Mouse (Mus musculus) heart, adult 2 months (tissue): Measurements from ENCODE around the gene Crabp2. TPM values are rescaled to one million over a fixed set of nuclear protein-coding genes. Genes with fewer than 3 reads are reported as not detected.
A peak's percentile ranks its signal among the peaks of the same experiment; 100 is the strongest.

Source experiments
- DNase-seq, 2 experiments: peaks; one replicate each; pipeline ENCODE4 v3.0.0; 2021
- H3K27ac ChIP-seq: fragments of 200-600 bp; 2 replicates; pipeline ENCODE4 v1.8.1; 2022
- H3K27me3 ChIP-seq: fragments of 200-500 bp; 2 replicates; pipeline ENCODE4 v1.6.1; 2012; ENCODE audit warnings: mild to moderate bottlenecking, low read length, inconsistent platforms, mixed read lengths; ENCODE audit not compliant: control insufficient read depth, insufficient read depth
- H3K36me3 ChIP-seq: fragments of 200-500 bp; 2 replicates; pipeline ENCODE4 v1.6.1; 2012; ENCODE audit warnings: low read length, inconsistent platforms; ENCODE audit not compliant: control insufficient read depth, insufficient read depth
- H3K4me1 ChIP-seq: fragments of 200-500 bp; 2 replicates; pipeline ENCODE4 v1.6.1; 2011; ENCODE audit warnings: low read length; ENCODE audit not compliant: control insufficient read depth, insufficient read depth
- H3K4me3 ChIP-seq: fragments of 200-600 bp; 2 replicates; pipeline ENCODE4 v1.8.1; 2022
- H3K79me2 ChIP-seq: fragments of 200-500 bp; replicated peaks from 2 replicates; pipeline ENCODE4 v1.6.1; 2012; ENCODE audit warnings: mild to moderate bottlenecking, inconsistent platforms, low read length, moderate library complexity, mixed read lengths; ENCODE audit not compliant: control insufficient read depth, insufficient read depth
- H3K9ac ChIP-seq: fragments of 200-500 bp; 2 replicates; pipeline ENCODE4 v1.6.1; 2012; ENCODE audit warnings: low read depth, mild to moderate bottlenecking, control low read depth, inconsistent platforms, low read length, mixed read lengths
- CTCF ChIP-seq: fragments of 200-600 bp; IDR thresholded peaks from 2 replicates; pipeline ENCODE4 v1.8.1; 2022; ENCODE audit warnings: antibody characterized with exemption, mild to moderate bottlenecking, moderate library complexity
- EP300 ChIP-seq: fragments of 200-500 bp; IDR thresholded peaks from 2 replicates; pipeline ENCODE4 v1.6.1; 2011; ENCODE audit warnings: low read depth, low read length, control low read depth; ENCODE audit not compliant: insufficient read depth
- POLR2A ChIP-seq: fragments of 200-500 bp; IDR thresholded peaks from 2 replicates; pipeline ENCODE4 v1.6.1; 2011; ENCODE audit warnings: mild to moderate bottlenecking, low read depth, low read length, control low read depth; ENCODE audit not compliant: insufficient read depth
- WGBS: fragments of 180-500 bp; shearing (Covaris S2); methylation state at CpG from one replicate; pipeline ENCODE4 v1.1.7; 2018; 5-methylcytosine and 5-hydroxymethylcytosine counted together
- intact Hi-C: fragments of 180-260 bp; cut with DNase I; formaldehyde crosslinking; loops from one replicate; pipeline ENCODE4 v1.15.1; 2025
- polyA plus RNA-seq: library from polyadenylated mRNA; depleted of rRNA; stranded (reverse); fragments of >200 nt; gene quantifications from 2 replicates; pipeline ENCODE4 v1.2.3, GENCODE M21; 2012
- total RNA-seq, 2 experiments: library from RNA; stranded (reverse); gene quantifications; 2 replicates each; pipeline ENCODE4 v1.2.3; 2021

Gene Crabp2
- total and polyA plus RNA-seq, 3 experiments: 0.25 TPM; not detected in 2

DNA sequence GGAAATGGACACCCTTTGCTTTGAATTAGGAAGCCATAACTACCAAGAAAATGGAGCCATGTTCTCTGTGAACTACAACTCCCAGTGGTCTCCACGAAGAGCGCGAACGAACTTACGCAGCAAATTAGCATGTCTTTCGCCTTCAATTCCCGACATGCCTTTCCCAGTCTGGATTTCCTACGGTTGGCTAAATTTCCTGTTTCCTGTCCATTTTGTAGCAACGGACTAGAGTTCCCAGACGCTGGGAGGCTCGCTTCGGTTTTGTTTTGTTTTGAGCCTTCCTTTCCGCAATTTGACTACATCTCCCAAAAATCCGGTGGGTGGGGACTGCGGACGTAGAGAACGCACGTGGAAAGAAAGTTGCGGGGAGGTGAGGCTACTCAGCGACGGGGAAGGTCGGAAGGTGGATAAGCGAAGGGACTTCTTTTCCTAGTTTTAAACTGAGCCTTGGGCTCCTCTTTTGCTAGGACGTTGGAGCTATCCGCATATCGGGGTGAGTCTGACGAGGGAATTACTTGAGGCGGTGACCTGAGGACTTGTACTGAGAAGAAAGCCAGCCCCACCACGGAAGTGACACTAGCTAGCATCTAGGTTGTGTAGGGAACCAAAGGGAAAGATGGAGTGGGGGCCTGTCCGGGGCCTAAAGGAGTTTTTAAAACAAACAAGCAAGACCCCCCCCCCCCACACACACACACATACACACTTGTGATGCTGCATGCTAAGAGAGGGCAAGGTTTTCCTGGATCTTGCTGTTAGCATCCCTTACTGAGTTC, 28.9 kb upstream of the Crabp2 start, which contains the start of gene Mrpl24:
TSS of gene Mrpl24 (plus strand) at position 171 of the 773 bp plus-strand sequence.
- Histone ChIP-seq H3K9ac (peak within 1 kb of the TSS; percentile 60), H3K27ac (peak within 1 kb of the TSS; percentile 85), H3K79me2 (no peaks in the 10 kb centered on the region), H3K4me3 (peak within 1 kb of the TSS; percentile 82), H3K4me1 (no peaks in the 10 kb centered on the region), H3K27me3 (no peaks in the 10 kb centered on the region), H3K36me3 (0 out of 2 replicates have a peak, but pooled peaks cover 2% of the 10 kb centered on the region)
- TF ChIP-seq CTCF: no peak; the same call in 1 of the 2 replicates
- peak; percentile 70; the same call in 1 of the 2 replicates for TF ChIP-seq EP300
- TF ChIP-seq POLR2A: peak; percentile 89
- intact Hi-C loops: loop anchor here (2.0 kb wide), 1 partner anchor 33 kb away; no protein-coding TSS in a partner anchor
- DNase-seq: peak; percentile 70 to 86
- WGBS: under 1% methylated on average over 30 of the region's 30 CpGs

DNA sequence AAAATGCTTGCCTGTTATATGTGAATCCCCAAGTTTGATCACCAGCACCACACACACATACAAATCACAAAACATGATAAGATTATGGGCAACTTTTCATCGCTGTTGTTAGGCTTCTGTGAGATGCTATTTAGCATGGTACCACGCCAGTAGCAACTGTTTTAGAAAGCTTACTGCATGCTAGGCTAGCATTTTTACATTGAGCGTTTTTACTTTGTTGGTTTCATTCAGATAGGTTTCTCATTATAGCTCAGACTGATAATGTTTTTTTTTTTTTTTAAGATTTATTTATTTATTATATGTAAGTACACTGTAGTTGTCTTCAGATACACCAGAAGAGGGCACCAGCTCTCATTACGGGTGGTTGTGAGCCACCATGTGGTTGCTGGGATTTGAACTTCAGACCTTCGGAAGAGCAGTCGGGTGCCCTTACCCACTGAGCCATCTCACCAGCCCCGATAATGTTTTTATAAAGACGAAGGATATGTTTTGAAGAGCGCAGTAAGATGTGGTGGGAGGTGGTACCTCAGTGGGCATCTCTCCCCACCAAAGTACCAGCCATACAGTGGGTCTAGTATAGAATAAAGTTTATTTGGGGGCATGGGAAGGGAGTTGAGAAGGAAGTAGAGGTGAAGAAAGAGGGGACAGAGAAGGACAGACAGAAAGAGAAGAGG, 28.1 kb upstream of the Crabp2 start:
- intact Hi-C loops: no loop called here
- no peaks in the 10 kb centered on the region for H3K4me1 ChIP-seq
- WGBS: 55% methylated on average over 9 of the region's 9 CpGs
- no peaks in the 10 kb centered on the region for H3K79me2 ChIP-seq
- no peaks in the 10 kb centered on the region for H3K27me3 ChIP-seq
- 0 out of 2 replicates have a peak, but pooled peaks cover 2% of the 10 kb centered on the region for H3K36me3 ChIP-seq
- DNase-seq: no peak
- H3K4me3 ChIP-seq: peak overlapping the region; percentile 82
- H3K27ac ChIP-seq: peak overlapping the region; percentile 85; the same call in 1 of the 2 replicates
- 0 out of 2 replicates have a peak, but pooled peaks have one; percentile 18 for TF ChIP-seq CTCF
- no peak for TF ChIP-seq POLR2A
- no peak overlapping the region for H3K9ac ChIP-seq

DNA sequence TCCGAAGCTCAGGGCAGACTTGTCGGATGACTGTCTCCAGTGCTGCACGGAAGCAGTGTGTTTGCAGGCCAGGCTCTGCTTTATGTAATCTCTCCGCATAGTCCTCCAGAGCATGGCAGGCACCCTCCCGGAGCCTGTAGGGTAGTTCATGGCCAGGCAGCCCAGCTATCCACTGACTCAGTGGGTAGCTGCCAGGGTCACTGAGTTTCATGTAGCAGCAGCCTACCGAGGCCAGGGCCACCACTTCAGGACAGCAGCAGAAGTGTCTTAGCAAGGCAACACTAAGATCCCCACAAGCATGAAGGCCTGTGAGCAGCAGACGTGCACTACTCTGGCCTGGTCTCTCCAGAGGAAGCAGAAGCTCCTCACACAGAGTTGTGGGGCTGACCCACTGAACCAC, 23.5 kb upstream of the Crabp2 start:
- 0 out of 2 replicates have a peak, but pooled peaks cover 2% of the 10 kb centered on the region for H3K36me3 ChIP-seq
- TF ChIP-seq EP300 (no peak), CTCF (no peak), POLR2A (no peak)
- no peak overlapping the region for H3K27ac ChIP-seq
- H3K27me3 ChIP-seq: no peaks in the 10 kb centered on the region
- peaks cover 1% of the 10 kb centered on the region; the same call in 1 of the 2 replicates for H3K79me2 ChIP-seq
- no peaks in the 10 kb centered on the region for H3K4me1 ChIP-seq
- no peak overlapping the region for H3K9ac ChIP-seq
- WGBS: 77% methylated on average over 7 of the region's 7 CpGs
- no peak overlapping the region for H3K4me3 ChIP-seq
- intact Hi-C loops: no loop called here
- no peak for DNase-seq

DNA sequence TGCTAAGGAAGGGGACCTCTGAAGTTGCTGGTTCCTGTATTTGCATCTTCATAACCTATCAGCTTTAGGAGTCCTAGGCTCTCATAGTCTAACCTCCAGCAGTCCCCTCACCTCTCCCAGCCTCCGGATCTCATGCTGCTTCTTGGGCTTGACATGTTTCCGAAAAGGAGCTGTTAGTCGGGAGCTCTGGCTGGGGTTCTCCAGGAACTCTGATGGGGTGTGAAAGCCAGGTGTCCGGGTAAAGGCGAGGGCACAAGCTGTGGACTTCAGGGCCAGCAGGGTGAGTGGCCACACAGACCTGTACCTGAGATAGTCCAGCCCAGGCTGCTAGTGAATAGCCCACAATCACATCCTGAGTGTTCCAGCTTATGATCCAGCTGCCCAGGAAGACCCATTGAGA, 21.0 kb upstream of the Crabp2 start:
- Histone ChIP-seq H3K79me2 (peaks cover 1% of the 10 kb centered on the region; the same call in 1 of the 2 replicates), H3K4me3 (no peak overlapping the region), H3K36me3 (peaks cover 3% of the 10 kb centered on the region; the same call in 1 of the 2 replicates), H3K27ac (no peak overlapping the region), H3K4me1 (peaks cover 2% of the 10 kb centered on the region; the same call in 1 of the 2 replicates), H3K27me3 (no peaks in the 10 kb centered on the region), H3K9ac (no peak overlapping the region)
- intact Hi-C loops: no loop called here
- 95% methylated on average over 5 of the region's 5 CpGs for WGBS
- no peak for DNase-seq
- TF ChIP-seq EP300 (no peak), POLR2A (no peak), CTCF (no peak)

DNA sequence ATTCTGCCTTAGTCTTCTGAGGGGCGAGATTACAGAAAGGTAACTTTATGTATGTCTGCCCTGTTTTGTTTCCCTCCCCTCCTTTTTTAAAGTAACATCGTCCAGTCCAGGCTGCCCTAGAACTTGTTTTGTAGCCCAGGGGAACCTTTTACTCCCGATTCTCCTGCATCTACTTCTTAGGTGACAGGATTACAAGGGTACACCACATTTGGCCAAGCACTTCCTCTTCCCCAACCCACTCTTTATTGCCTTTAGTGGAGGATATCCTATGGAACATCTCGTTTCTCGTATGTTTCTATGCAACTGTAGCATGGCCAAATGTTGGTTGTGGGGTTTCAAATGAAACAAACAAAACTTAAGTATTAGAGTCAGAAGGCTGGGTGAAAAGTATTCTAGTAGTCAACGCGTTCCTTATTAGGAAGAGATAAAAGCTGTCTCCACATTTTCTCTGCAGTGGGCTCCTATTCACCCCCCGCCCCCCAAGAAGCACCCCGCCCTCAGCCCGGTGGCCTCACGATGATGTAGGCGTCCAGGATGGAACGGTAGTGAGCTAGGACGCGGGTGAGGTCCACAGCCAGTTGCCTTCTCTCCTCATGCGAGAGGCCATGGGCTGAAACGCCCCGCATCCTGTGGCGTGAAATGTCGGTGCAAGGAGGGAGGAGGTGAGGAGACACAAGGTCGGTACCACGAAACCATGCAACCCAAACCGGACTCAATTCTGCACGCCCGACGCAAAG, 19.0 kb upstream of the Crabp2 start:
- H3K4me3 ChIP-seq: peak overlapping the region; percentile 60
- no peak for DNase-seq
- H3K36me3 ChIP-seq: peaks cover 3% of the 10 kb centered on the region
- peaks cover 1% of the 10 kb centered on the region; the same call in 1 of the 2 replicates for H3K79me2 ChIP-seq
- H3K27me3 ChIP-seq: no peaks in the 10 kb centered on the region
- H3K4me1 ChIP-seq: peaks cover 2% of the 10 kb centered on the region; the same call in 1 of the 2 replicates
- intact Hi-C loops: loop anchor here (1.0 kb wide), 1 partner anchor 43 kb away; no protein-coding TSS in a partner anchor
- 3% methylated on average over 26 of the region's 26 CpGs for WGBS
- H3K9ac ChIP-seq: peak overlapping the region; percentile 79
- TF ChIP-seq CTCF: no peak
- TF ChIP-seq EP300: no peak
- no peak for TF ChIP-seq POLR2A
- peak overlapping the region; percentile 87 for H3K27ac ChIP-seq
